Mouse (Mus musculus) kidney, adult 2 months (tissue): ENCODE data around the gene Rps6kb1. TPM values are rescaled to one million over a fixed set of nuclear protein-coding genes. Genes with fewer than 3 reads are reported as not detected.

Experiments used
- DNase-seq: peaks from one replicate; pipeline ENCODE4 v3.0.0; 2021
- H3K27ac ChIP-seq: fragments of 200-500 bp; 2 replicates; pipeline ENCODE4 v1.5.1; 2012; ENCODE audit warnings: low read depth, low read length, control low read depth, inconsistent platforms; ENCODE audit not compliant: insufficient read depth
- H3K27me3 ChIP-seq: fragments of 200-500 bp; replicated peaks from 2 replicates; pipeline ENCODE4 v1.6.1; 2012; ENCODE audit warnings: mild to moderate bottlenecking, moderate library complexity, low read length, inconsistent platforms; ENCODE audit not compliant: control insufficient read depth, insufficient read depth
- H3K36me3 ChIP-seq: fragments of 200-500 bp; 2 replicates; pipeline ENCODE4 v1.6.1; 2012; ENCODE audit warnings: mild to moderate bottlenecking, moderate library complexity, low read length, inconsistent platforms; ENCODE audit not compliant: control insufficient read depth, insufficient read depth
- H3K4me1 ChIP-seq: fragments of 200-500 bp; 2 replicates; pipeline ENCODE4 v1.6.1; 2011; ENCODE audit warnings: low read length; ENCODE audit not compliant: control insufficient read depth, insufficient read depth
- H3K4me3 ChIP-seq: fragments of 200-500 bp; 2 replicates; pipeline ENCODE4 v1.5.1; 2011; ENCODE audit warnings: mild to moderate bottlenecking, low read depth, low read length, control low read depth; ENCODE audit not compliant: insufficient read depth
- CTCF ChIP-seq: fragments of 200-500 bp; conservative IDR thresholded peaks from 2 replicates; pipeline ENCODE4 v1.5.1; 2011; ENCODE audit warnings: low read depth, mild to moderate bottlenecking, control low read depth, low read length, moderate library complexity, mixed read lengths; ENCODE audit not compliant: insufficient read depth, insufficient read length
- POLR2A ChIP-seq: fragments of 200-500 bp; IDR thresholded peaks from one replicate; pipeline ENCODE4 v1.6.1; 2011; ENCODE audit warnings: low read depth, low read length, control low read depth
- WGBS: fragments of 180-500 bp; shearing (Covaris S2); methylation state at CpG from one replicate; pipeline ENCODE4 v1.1.7; 2018; 5-methylcytosine and 5-hydroxymethylcytosine counted together
- polyA plus RNA-seq: library from polyadenylated mRNA; depleted of rRNA; stranded (reverse); fragments of >200 nt; gene quantifications from 2 replicates; pipeline ENCODE4 v1.2.3, GENCODE M21; 2012

Rps6kb1 gene
- polyA plus RNA-seq, 1 experiment: 7.3 TPM

DNA sequence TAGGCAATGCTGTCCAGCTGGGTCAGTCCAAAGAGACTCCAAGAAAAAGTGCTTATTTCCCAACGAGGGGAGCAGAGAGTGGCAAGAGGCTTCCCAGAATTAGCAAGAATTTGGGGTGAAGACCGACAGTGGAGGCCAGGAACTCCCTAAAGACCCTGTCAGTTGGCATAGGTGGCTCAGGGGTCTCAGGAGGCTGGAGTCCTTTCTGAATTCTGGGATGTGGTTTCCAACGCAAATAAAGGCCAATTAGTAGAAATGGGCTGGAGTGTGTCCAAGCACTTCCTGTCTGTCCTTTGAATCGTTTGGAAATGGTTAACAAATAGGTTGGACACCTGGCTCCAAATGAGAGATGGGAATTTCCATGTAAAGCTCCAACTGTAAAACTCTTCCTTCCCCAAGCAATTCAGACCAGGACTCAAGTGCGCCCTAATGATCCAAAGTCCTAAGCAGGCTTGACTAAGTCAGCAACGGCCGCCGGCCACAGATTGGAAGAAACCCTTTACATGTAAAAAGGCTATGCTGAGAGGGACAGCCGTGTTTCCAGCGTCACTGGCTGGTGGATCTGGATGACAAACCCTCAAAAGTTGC lies 35.2 kb upstream of the Rps6kb1 start:
- H3K27me3 ChIP-seq: no peaks in the 10 kb centered on the region
- peaks cover 41% of the 10 kb centered on the region for H3K4me1 ChIP-seq
- 37% methylated on average over 10 of the region's 10 CpGs for WGBS
- H3K27ac ChIP-seq: peak overlapping the region; percentile 99
- TF ChIP-seq POLR2A: no peak
- TF ChIP-seq CTCF: no peak
- no peak overlapping the region for H3K4me3 ChIP-seq
- peak; percentile 83 for DNase-seq
- no peaks in the 10 kb centered on the region for H3K36me3 ChIP-seq

DNA sequence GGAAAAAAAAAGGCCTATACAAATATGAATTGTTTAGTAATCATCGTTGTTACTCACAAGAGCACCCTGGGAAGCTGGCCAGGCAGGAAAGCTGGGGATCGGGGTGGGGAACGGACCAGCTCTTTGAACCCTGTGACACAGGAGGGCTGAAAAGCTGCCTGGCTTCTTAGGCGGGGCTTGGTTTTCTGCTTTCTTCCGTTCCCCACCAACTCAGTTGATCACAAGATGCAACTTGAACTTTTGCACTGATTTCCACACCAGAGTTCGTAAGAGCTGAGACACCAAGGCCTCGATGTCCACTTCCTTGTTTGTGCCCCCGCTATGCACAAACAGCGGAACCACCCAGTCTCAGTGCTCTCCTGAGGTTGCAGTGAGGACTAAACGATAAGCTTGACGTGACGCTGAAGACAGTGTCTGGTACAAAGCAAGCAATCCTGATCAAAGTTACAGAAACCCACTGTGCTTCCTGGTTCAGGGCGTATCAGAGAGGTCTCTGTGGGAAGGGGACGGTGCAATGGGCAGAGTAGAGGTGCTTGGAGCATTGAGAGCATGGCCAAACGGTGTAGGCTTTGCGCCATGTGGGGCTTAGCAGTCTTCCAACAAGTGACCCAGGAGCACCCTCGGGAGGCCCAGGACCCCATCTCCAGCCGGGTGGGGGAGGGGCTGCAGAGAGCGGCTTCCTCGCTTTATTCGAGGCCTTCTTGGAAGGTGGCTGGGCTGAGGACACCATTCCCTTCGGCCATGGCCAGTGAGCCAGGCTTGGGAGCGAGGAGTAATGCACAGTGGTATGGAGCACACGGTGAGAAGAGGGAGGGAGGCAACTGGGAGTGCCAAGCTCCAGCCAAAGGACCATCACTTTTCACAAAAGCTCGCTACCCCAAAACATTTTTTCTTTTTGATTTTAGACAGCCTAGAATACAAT lies 34.5 kb upstream of the Rps6kb1 start:
- Histone ChIP-seq H3K4me1 (peaks cover 42% of the 10 kb centered on the region), H3K36me3 (no peaks in the 10 kb centered on the region), H3K27ac (peak overlapping the region; percentile 99), H3K27me3 (no peaks in the 10 kb centered on the region), H3K4me3 (no peak overlapping the region)
- TF ChIP-seq POLR2A: no peak
- TF ChIP-seq CTCF: no peak
- WGBS: 60% methylated on average over 25 of the region's 25 CpGs
- peak; percentile 89 for DNase-seq

- peak overlapping the region; percentile 99; the same call in 1 of the 2 replicates for H3K27ac ChIP-seq
- no peaks in the 10 kb centered on the region for H3K36me3 ChIP-seq
- WGBS: 60% methylated on average over 6 of the region's 6 CpGs
- no peak for DNase-seq
- no peak overlapping the region for H3K4me3 ChIP-seq
- no peaks in the 10 kb centered on the region for H3K27me3 ChIP-seq
- TF ChIP-seq POLR2A (no peak), CTCF (no peak)
- H3K4me1 ChIP-seq: peaks cover 42% of the 10 kb centered on the region
Observed at GRCm38 (mm10) chr11:86578106-86578808, 33.7 kb upstream of the Rps6kb1 start.

DNA sequence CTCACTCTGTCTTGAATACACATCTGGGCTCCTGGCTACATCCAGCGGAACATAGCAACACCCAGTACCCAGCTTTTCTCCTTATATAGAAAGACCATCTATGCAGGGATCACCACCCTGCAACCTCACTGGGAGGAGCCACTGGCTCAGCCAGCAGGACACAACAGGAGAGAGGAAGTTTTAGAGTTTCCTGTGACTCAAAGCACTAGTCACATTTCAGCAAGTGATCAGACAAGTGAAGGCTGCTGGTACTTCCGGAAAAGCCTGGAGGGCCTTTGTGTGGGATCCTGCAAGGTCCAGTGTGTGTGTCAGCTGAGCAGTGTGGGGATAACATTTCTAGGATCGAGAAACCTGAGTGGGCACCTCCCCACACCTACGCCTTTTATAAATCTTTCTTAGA lies 32.6 kb upstream of the Rps6kb1 start:
- TF ChIP-seq POLR2A (no peak), CTCF (no peak)
- peak; percentile 72 for DNase-seq
- H3K4me1 ChIP-seq: peaks cover 37% of the 10 kb centered on the region

DNA sequence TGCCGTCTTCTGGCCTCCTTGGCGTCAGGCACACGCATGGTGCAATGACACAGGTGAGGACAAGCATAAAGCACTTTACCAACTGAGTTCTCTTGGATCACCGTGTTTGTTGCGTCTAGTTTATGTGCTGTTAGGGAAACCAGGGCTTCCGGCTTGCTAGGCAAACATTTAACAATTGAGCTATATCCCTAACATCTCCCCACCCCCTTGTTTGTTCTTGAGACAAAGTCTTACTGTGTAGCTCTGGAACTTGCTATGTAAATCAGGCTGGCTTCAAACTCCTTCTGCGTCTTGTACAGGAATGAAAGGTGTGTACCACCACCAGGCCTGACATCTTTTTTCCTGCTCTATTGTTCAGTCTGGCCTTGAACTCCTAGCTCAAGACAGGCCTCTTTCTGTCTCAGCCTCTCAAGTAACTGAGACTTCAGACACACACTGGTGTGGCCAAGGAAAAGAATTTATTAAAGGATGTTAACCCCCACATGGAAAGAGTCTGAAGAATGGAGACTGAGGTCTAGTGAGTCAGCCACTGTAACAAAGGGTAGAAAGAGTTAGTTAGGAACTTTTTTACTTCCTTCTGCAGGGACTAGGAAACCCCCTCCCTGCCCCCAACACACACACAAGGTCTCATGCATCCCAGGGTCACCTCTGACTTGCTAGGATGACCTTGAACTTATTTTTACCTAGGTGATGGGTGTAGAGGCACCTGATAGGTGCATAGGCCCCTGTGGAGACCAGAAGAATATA lies 31.2 kb upstream of the Rps6kb1 start:
- 83% methylated on average over 7 of the region's 7 CpGs for WGBS
- H3K36me3 ChIP-seq: no peaks in the 10 kb centered on the region
- H3K27ac ChIP-seq: 0 out of 2 replicates have a peak overlapping the region, but pooled peaks have one; percentile 26
- H3K27me3 ChIP-seq: no peaks in the 10 kb centered on the region
- DNase-seq: no peak
- H3K4me3 ChIP-seq: no peak overlapping the region
- no peak for TF ChIP-seq CTCF
- no peak for TF ChIP-seq POLR2A
- H3K4me1 ChIP-seq: peaks cover 32% of the 10 kb centered on the region

More for the DNA sequence above, 32.6 kb upstream of the Rps6kb1 start:
- Histone ChIP-seq H3K36me3 (no peaks in the 10 kb centered on the region), H3K27ac (0 out of 2 replicates have a peak overlapping the region, but pooled peaks have one; percentile 18), H3K27me3 (no peaks in the 10 kb centered on the region), H3K4me3 (no peak overlapping the region)
- 57% methylated on average over 4 of the region's 4 CpGs for WGBS

DNA sequence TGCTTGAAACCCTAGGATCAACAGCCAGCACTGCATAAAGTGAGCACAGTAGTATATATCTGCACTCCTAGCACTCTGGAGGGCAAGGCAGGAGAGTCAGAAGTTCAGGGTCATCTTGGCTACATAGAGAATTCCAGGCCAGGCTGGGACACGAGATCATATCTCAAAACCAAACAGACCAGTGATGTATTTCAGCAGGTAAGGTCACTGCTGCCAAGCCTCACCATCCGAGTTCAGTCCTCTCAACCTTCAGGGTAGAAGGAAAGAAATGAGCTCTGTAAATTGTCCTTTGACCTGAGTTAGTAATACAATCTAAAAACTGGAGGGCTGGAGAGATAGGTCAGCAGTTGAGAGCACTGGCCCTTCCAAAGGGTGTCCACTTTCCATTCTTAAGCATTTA lies 29.8 kb upstream of the Rps6kb1 start:
- 20% methylated on average over 2 of the region's 2 CpGs for WGBS
- Histone ChIP-seq H3K4me3 (no peak overlapping the region), H3K36me3 (no peaks in the 10 kb centered on the region), H3K27me3 (no peaks in the 10 kb centered on the region), H3K27ac (no peak overlapping the region), H3K4me1 (peaks cover 23% of the 10 kb centered on the region)
- peak; percentile 46 for DNase-seq
- TF ChIP-seq POLR2A (no peak), CTCF (no peak)
